Mouse (Mus musculus) embryo, embryonic 11 days (tissue): ENCODE results near the gene Tcl1b5.
"Not testable (repeated sequence)": the region's sequence is repeated elsewhere in the genome, so short reads cannot be mapped to it uniquely, and the experiment has no call there.

Source experiments
- DNase-seq: peaks from one replicate; pipeline ENCODE4 v3.0.0-alpha.2; 2015

The Tcl1b5 gene

DNA sequence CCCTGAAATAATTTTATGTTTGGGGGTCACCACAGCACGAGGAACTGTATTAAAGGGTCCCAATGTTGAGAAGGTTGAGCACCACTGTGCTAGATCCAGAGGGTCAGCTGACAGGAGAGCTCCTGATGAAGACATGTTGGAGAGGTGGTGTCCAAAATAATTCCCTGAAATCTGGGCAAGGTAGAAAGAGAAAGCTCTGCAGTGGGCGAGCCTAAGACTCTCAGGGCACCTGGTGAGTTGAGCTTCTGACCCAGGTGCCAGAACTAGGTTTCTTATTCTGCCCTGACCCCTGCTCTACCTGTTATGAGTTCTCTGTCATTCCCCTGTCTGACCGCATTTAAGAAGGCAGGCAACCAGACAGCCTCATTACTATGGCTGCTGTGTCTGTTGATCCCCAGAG, at the start of gene Tcl1b5:
Gene Tcl1b5, plus strand, starts transcription at position 301 of the 400 bp plus-strand sequence.
- not testable (repeated sequence) for DNase-seq

DNA sequence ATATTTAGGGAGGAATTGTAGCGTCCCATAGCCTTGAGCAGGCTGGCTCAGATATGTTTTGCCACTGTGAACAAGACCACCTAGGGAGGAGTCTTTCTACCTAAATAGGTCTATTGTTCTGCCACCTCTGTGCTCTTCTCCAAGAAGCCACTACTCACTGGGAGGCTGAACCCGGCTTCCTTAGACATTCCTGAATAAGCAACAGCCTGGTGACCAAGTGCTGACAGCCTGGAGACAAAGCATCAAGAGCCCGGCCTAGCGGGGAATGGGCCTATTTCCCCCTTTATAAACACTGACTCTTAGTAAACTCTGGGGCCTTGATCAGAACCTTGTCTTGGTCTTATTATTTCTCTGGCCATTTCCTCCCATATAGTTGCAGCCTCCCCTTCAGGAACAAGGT, 49.6 kb upstream of the Tcl1b5 start:
- DNase-seq: no peak

DNA sequence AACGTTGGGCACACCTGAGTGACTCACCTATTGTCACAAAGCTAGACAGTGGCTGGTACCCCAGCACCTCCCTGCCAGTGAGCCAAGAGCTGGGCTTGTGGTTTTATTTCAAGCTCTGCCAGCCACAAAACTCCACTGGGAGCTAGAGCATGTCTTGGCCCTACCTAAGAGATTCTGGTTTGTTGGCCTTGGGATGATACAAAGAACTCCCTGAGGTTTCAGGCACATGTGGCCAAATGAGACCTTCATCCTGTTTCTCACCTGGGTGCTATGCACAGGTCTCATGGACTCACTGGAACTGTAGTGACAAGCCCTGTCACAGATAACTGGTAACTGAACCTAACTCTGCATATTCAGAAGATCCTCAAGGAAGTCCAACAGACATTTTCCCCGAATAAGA, 48.5 kb upstream of the Tcl1b5 start:
- DNase-seq: no peak

DNA sequence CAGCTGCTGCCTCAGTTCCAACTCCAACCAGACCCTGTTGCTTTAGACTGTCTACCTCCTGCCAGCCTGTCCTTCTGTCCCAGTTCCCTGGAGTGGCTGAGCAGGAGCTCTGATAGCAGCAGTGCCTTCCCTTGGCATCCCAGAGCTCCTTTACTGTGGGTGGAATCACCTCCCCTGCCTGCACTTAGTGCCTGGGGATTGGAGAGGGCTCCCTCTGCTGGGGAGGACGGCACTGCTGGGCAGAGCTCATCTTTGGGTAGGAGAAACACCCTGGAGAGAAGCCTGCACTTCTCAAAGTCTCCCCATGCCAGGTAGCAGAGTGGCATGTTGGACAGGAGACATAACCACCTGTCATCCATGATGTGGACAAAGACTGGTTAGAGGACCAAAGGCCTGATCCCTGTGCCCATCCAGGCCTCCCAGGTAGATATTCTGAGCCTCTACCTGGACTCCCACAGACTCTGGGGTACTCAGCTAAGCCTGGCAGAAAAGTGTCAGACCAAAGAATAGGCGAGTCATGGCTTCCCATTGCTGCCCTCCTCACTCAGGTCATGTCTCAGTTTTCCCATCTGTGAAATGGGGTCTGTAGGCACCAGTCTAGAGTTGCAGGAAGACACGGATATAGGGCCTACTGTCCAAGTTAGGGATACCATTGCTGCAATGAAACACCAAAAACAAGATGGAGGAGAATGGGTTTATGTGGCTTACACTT, 46.5 kb upstream of the Tcl1b5 start:
- not testable (repeated sequence) for DNase-seq

DNA sequence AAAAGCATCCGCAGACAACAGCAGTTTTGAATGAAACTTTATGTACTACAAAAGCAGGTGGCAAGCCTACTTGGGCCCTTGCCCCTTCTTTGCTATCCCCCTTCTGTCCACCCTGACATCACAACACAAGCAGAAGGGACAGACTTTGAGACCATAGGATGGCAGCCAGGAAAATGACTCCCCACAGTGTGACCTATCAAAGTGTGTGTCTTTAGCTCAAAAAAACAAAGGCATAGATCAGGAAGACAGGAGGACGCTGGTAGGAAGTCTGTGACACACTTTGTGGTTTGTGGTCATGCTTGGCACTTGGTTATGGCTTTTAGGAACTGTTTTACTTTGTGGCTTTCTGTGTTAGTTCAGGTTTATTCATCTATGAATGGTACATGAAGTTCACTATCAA, 42.0 kb upstream of the Tcl1b5 start:
- DNase-seq: not testable (repeated sequence)

DNA sequence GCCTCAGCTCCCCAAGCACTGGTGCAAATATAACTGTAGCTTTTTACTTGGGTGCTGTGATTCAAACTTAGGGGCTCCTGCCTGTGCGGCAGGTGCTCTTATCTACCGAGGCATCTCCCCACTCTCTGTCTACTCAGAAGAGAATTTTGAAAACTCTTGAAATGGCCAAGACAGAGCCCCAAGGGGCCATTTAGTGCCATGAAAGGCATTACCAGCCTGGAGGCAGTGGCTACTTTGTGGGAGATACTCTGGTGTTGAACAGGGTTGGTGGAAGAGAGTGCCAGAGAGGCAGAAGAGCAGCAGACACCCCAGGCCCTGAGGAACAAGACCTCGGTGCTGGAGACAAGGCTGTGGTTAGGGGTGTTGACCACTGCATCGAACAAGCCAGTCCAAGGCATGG, 41.3 kb upstream of the Tcl1b5 start:
- DNase-seq: not testable (repeated sequence)

DNA sequence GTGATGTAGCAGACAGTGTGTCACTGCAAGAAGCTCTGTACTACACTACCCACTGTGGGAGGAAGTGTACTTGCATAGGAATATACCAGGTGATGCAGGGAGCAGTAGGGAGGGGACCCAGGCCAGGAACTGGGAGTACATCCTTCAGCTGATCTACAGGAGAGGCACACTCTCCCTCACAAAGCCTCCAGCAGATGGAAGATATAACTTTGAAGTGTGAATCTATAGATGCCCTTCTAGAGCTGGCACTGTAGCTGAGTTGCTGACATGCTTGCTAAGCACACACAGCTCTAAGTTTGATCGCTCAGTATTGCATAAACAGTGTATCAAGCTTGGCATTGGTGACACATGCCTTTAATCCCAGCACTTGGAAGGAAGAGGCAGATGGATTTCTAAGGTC, 38.4 kb upstream of the Tcl1b5 start:
- not testable (repeated sequence) for DNase-seq

DNA sequence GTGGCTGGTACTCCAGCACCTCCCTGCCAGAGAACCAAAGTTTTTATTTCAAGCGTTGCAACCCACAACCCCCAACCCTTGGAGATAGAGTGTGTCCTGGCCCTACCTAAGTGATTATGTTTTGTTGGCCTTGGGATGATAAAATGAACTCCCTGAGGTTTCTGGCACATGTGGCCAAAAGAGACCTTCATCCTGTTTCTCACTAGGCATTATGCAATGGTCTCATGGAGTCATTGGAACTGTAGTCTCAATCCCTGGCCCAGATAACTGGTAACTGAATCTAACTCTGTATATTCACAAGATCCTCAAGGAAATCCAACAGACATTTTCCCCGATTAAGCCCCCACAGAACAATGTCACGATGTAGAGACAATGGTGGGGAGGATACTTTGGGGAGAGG, 33.0 kb upstream of the Tcl1b5 start:
- no peak for DNase-seq

DNA sequence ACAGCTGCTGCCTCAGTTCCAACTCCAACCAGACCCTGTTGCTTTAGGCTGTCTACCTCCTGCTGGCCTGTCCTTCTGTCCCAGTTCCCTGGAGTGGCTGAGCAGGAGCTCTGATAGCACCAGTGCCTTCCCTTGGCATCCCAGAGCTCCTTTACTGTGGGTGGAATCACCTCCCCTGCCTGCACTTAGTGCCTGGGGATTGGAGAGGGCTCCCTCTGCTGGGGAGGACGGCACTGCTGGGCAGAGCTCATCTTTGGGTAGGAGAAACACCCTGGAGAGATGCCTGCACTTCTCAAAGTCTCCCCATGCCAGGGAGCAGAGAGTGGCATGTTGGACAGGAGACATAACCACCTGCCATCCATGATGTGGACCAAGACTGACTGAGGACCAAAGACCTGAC, 31.2 kb upstream of the Tcl1b5 start:
- not testable (repeated sequence) for DNase-seq

DNA sequence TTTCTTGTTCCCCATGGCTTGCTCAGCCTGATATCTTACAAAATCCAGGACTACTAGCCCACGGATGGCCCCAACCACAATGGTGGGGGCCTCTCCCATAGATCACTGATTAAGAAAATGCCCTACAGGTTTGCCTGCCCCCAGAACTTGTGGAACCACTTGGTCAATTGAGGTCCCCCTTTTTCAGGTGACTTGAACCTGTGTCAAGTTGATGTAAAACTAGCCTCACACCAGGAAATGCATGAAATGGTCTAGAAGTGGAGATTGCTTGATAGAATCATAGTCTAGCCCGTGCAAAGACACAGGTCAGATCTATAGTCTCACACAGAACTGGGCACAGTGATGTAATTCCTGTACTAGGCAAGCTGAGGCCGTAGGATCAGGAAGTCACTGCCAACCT, 30.4 kb upstream of the Tcl1b5 start, which contains the start of gene Tcl1b2:
Gene Tcl1b2, plus strand, starts transcription at position 301 of the 400 bp plus-strand sequence.
- no peak for DNase-seq

DNA sequence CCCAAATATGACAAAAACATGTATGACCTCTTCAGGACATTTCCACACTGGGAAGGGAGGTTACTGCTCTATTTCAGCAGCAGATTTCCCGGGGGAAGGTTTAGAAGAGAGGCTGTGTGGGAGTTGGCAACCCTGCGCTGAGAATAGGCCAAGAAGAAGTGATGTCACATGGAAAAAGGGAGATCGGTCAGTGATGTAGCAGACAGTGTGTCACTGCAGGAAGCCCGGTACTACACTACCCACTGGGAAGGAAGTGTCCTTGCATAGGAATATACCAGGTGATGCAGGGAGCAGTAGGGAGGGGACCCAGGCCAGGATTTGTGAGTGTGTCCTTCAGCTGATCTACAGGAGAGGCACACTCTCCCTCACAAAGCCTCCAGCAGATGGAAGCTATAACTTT, 20.9 kb upstream of the Tcl1b5 start:
- DNase-seq: not testable (repeated sequence)

DNA sequence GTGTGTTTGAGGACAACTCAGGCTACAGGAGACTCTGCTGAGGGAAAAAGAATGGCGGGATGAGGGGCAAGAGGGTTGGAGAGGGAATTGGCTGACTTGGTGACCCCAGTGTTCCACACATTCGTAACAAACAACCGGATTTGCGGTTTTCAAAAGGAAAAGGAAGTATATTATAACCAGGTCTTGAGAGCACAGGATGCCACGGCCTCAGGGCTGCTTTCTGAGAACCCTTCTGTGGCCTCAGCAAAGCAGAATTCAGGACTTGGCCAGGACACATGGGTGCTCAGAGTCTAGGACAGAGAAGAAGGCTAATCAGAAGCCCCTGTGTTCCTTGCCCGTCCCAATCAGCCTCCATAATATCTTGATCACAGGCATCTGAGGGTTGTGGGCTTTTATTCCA, 17.3 kb upstream of the Tcl1b5 start:
- no peak for DNase-seq

DNA sequence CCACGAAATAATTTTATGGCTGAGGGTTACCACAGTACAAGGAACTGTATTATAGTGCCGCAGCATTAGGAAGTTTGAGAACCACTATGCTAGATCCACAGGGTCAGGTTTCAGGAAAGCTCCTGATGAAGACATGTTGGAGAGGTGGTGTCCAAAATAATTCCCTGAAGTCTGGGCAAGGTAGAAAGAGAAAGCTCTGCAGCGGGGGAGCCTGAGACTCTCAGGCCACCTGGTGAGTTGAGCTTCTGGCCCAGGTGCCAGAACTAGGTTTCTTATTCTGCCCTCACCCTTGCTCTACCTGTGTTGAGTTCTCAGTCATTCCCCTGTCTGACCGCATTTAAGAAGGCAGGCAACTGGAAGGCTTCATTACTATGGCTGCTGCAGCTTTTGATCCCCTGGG, 16.8 kb upstream of the Tcl1b5 start, which contains the start of gene Tcl1b1:
Gene Tcl1b1, plus strand, starts transcription at position 301 of the 400 bp plus-strand sequence.
- DNase-seq: no peak

DNA sequence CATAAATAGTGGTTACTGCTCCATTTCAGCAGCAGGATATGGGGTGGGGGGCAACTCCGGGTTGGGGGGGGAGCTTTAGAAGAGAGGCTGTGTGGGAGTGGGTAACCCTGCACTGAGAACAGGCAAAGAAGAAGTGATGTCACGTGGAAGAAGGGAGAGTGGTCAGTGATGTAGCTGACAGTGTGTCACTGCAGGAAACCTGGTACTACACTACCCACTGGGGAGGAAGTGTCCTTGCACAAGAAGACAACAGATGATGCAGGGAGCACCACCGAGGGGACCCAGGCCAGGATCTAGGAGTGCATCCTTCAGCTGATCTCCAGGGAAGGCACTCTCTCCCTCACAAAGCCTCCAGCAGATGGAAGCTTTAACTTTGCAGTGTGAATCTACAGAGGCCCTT, 9.4 kb upstream of the Tcl1b5 start:
- DNase-seq: no peak

DNA sequence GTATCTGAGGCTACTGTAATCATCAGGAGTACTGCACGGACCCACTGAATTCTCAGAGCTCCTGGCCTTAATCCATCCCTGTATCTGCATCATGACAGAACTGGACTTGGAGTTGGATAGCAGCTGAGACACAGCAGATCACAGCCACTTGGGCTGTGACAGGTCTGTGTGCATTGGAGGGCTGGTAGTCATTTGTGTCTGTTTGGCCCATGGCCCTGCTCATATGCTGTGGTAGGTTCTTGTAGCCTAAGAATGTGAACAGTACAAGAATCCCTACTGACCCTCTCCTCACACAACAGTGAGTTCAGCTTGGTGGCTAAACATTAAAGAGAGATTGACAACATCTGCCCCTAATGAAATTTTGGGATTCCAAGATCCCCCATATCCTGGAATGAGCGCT, 2.8 kb upstream of the Tcl1b5 start:
- DNase-seq: no peak

DNA sequence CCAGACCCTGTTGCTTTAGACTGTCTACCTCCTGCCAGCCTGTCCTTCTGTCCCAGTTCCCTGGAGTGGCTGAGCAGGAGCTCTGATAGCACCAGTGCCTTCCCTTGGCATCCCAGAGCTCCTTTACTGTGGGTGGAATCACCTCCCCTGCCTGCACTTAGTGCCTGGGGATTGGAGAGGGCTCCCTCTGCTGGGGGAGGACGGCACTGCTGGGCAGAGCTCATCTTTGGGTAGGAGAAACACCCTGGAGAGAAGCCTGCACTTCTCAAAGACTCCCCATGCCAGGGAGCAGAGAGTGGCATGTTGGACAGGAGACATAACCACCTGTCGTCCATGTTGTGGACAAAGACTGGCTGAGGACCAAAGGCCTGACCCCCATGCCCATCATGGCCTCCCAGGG, 1.8 kb upstream of the Tcl1b5 start:
- not testable (repeated sequence) for DNase-seq

DNA sequence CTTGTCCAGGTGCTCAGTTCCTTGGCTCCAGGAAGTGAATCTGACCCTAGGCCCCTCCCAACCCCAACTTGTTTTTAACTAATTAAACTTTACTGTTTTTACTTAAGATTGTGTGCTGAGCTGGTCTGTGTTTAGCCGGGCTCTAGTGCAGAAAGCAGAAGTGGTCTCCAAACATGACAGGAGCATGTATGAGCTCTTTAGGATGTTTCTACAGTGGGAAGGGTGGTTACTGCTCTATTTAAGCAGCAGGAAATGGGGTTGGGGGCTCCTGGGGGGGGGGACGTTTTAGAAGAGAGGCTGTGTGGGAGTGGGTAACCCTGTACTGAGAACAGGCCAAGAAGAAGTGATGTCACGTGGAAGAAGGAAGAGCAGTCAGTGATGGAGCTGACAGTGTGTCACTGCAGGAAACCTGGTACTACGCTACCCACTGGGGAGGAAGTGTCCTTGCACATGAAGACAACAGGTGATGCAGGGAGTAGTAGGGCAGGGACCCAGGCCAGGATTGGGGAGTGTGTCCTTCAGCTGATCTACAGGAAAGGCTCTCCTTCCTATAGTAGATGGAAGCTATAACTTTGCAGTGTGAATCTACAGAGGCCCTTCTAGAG, 5.0 kb downstream of the Tcl1b5 start:
- DNase-seq: not testable (repeated sequence)

DNA sequence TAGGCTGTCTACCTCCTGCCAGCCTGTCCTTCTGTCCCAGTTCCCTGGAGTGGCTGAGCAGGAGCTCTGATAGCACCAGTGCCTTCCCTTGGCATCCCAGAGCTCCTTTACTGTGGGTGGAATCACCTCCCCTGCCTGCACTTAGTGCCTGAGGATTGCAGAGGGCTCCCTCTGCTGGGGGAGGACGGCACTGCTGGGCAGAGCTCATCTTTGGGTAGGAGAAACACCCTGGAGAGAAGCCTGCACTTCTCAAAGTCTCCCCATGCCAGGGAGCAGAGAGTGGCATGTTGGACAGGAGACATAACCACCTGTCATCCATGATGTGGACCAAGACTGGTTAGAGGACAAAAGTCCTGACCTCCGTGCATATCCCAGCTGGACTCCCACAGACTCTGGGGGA, 12.8 kb downstream of the Tcl1b5 start:
- not testable (repeated sequence) for DNase-seq

DNA sequence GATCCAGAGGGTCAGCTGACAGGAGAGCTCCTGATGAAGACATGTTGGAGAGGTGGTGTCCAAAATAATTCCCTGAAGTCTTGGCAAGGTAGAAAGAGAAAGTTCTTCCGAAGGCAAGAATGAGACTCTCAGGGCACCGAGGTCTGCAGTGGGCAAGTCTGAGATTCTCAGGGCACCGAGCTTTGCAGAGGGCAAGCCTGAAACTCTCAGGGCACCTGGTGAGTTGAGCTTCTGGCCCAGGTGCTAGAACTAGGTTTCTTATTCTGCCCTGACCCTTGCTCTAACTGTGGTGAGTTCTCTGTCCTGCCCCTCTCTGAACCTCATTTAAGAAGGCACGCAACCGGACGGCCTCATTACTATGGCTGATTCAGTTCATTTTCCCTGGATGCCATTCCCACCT, 14.6 kb downstream of the Tcl1b5 start, which contains the start of gene Tcl1b3:
Gene Tcl1b3, plus strand, starts transcription at position 301 of the 400 bp plus-strand sequence.
- not testable (repeated sequence) for DNase-seq

DNA sequence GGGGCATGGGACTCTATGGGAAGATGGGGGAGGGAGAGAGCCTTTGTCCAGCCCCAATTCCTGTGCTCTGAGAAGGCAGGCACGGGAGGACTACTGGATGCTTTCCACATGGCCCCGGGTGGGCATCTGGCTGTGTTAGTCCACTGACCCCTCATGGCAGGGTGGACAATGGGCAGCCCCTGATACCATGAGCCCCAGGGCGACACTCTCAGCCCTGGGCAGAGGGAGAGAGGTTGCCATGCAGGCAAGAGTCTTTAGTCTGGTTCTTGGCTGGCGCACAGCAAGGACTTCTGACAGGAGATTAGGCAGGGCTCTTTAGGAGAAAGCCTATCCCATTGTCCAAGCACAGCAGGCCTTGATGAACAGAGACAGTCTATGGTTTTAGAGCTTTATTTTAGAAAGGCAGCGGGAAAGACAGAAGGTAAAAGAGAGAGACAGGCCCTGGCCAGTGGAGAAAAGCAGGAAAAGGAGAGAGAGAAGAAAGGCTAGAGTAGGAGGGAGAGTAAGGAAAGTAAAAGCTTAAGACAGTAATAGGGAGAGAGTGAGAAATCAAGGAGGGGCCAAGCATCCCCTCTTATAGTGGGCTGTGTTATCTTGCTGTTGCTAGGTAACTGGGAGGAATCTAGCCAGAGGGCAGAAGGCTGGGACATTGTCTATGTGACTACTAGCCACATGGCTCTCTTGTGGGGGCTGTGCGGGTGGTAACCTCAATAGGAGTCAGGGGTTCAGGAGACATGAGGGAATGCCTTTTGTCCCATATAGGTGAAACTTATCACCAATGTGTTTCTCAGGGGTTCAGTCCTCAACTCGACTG, 23.7 kb downstream of the Tcl1b5 start:
- DNase-seq: peak; percentile 18

DNA sequence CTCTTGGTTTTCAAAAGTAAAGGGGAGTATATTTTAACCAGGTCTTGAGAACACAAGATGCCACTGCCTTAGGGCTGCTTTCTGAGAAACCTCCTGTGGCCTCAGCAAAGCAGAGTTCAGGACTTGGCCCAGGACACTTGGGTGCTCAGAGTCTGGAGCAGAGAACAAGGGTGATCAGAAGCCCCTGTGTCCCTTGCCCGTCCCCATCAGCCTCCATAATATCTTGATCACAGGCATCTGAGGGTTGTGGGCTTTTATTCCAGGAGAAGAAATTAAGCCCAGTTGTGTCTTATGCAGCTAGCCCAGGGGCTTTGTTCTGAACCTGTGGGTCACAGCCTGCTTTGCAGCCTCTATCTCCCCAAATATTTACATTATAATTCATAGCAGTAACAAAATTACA, 25.5 kb downstream of the Tcl1b5 start, which contains the start of gene Tcl1b4:
Gene Tcl1b4, plus strand, starts transcription at position 301 of the 400 bp plus-strand sequence.
- not testable (repeated sequence) for DNase-seq

DNA sequence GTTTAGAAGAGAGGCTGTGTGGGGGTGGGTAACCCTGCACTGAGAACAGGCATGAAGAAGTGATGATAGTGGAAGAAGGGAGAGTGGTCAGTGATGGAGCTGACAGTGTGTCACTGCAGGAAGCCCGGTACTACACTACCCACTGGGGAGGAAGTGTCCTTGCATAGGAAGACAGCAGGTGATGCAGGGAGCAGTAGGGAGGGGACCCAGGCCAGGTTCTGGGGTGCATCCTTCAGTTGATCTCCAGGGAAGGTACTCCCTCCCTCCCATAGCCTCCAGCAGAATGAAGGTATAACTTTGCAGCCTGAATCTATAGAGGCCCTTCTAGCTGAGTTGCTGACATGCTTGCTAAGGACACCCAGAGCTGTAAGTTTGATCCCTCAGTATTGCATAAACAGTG, 30.9 kb downstream of the Tcl1b5 start:
- DNase-seq: no peak

DNA sequence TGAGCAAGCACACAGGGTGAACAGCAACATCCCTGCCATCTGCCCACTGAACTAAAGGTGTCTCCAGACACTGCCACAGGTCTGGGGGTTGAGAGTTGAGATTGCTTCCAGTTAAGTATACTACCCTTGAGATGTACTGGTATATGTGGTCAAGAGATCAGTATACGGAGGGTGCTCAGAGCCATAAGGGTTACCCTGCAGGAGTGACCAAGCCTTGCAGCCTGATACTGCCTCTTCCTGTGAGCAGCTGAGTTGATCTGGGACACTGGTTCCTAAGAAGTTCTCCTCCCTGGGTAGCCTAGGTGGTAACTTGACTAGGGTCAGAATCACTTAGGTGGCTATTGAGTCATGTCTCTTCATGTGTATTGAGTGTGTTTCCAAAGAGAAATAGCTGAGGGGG, 32.3 kb downstream of the Tcl1b5 start:
- no peak for DNase-seq
